Mouse (Mus musculus) forebrain, embryonic 14.5 days (tissue): ENCODE data around the gene Rab32. TPM values are rescaled to one million over a fixed set of nuclear protein-coding genes. Genes with fewer than 3 reads are reported as not detected.

Source experiments
- ATAC-seq: fragments of 200-750 bp; cut with Nextera tagmentation; 2 replicates; pipeline ENCODE4 v1.8.0; 2017; ENCODE audit warnings: mild to moderate bottlenecking, moderate library complexity
- DNase-seq: peaks from one replicate; pipeline ENCODE4 v3.0.0-alpha.2; 2015; ENCODE audit warnings: low spot score
- H3K27ac ChIP-seq: fragments of 300-500 bp; sonication (generic); 2 replicates; pipeline ENCODE4 v1.5.1; 2014; ENCODE audit warnings: low read depth, mild to moderate bottlenecking, control low read depth, low read length, moderate library complexity
- H3K27me3 ChIP-seq: fragments of 300-500 bp; sonication (generic); replicated peaks from 2 replicates; pipeline ENCODE4 v1.6.1; 2014; ENCODE audit warnings: low read length, control low read depth, mixed read lengths; ENCODE audit not compliant: control insufficient read depth, insufficient read depth
- H3K36me3 ChIP-seq: fragments of 300-500 bp; sonication (generic); 2 replicates; pipeline ENCODE4 v1.6.1; 2014; ENCODE audit warnings: low read length, control low read depth; ENCODE audit not compliant: control insufficient read depth, insufficient read depth
- H3K4me1 ChIP-seq: fragments of 300-500 bp; sonication (generic); 2 replicates; pipeline ENCODE4 v1.6.1; 2014; ENCODE audit warnings: antibody characterized with exemption, low read length, control low read depth; ENCODE audit not compliant: control insufficient read depth, insufficient read depth
- H3K4me2 ChIP-seq: fragments of 300-500 bp; sonication (generic); 2 replicates; pipeline ENCODE4 v1.6.1; 2014; ENCODE audit warnings: mild to moderate bottlenecking, control low read depth, low read length
- H3K4me3 ChIP-seq: fragments of 300-500 bp; sonication (generic); 2 replicates; pipeline ENCODE4 v1.5.1; 2014; ENCODE audit warnings: low read depth, low read length, control low read depth
- H3K9ac ChIP-seq: fragments of 300-500 bp; sonication (generic); 2 replicates; pipeline ENCODE4 v1.6.1; 2014; ENCODE audit warnings: mild to moderate bottlenecking, low read length, control low read depth, moderate library complexity
- H3K9me3 ChIP-seq: fragments of 300-500 bp; sonication (generic); replicated peaks from 2 replicates; pipeline ENCODE4 v1.6.1; 2016; ENCODE audit warnings: low read length, control low read depth, mixed read lengths; ENCODE audit not compliant: control insufficient read depth
- WGBS: fragments of 180-500 bp; shearing (Covaris S2); extraction: QIAGEN DNeasy Blood & Tissue Kit; methylation state at CpG from one replicate; pipeline ENCODE4 v1.1.7; 2014; 5-methylcytosine and 5-hydroxymethylcytosine counted together
- polyA plus RNA-seq: library from polyadenylated mRNA; unstranded; fragments of >200 nt; fragmentation: Nextera tagmentation; extraction: Ambion mirVana; gene quantifications from 2 replicates; pipeline ENCODE4 v1.2.1, GENCODE M21; 2014

Rab32 gene
- polyA plus RNA-seq, 1 experiment from 2014 or later: 5.3 TPM

DNA sequence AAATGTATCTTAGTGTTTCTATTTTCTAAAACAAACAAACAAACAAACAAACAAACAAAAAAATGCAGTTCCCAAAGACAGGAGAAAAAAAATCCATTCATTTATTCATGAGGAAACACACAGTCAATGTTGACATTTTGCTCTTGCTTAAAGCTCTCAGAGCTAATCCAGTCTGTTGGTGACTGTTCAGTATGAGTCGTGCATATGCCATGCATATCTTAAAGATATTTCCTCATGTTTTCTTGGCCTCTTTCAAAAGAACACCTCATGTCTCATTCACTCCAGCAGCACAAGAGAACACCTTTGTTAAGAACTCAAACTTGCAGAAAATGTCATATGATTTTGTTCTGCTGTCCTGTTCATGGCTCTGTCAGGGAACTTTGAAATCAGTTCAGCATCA lies 7.9 kb downstream of the Rab32 start:
- no peaks in the 10 kb centered on the region for H3K36me3 ChIP-seq
- ATAC-seq: no peak
- 89% methylated on average over 1 of the region's 1 CpGs for WGBS
- H3K9ac ChIP-seq: no peak overlapping the region
- no peak overlapping the region for H3K27ac ChIP-seq
- H3K4me3 ChIP-seq: no peak overlapping the region
- H3K9me3 ChIP-seq: no peaks in the 10 kb centered on the region
- H3K4me1 ChIP-seq: no peaks in the 10 kb centered on the region
- no peak overlapping the region for H3K4me2 ChIP-seq
- no peaks in the 10 kb centered on the region for H3K27me3 ChIP-seq
- DNase-seq: no peak

DNA sequence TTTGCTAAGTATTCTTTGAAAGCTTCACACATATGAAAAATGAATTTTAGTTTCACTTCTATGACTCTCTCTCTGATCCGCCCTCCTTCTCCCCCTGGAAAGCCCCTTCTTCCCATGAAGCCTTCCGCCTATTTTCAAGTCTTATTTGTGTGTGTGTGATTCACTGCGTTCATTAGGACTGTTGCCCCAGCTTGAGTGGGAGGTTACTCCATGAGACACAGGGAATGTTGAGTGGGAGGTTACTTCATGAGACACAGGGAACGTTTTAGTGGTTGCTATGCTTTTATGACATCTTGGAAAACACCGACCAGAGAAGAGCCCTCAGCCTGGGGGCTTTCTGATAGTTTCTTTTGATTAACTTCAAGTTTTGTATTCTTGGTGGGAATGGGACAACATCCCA lies 11.4 kb downstream of the Rab32 start:
- no peaks in the 10 kb centered on the region for H3K4me1 ChIP-seq
- H3K36me3 ChIP-seq: no peaks in the 10 kb centered on the region
- no peak overlapping the region for H3K4me3 ChIP-seq
- no peaks in the 10 kb centered on the region for H3K27me3 ChIP-seq
- no peak overlapping the region for H3K4me2 ChIP-seq
- no peaks in the 10 kb centered on the region for H3K9me3 ChIP-seq
- no peak for ATAC-seq
- H3K27ac ChIP-seq: no peak overlapping the region
- WGBS: 82% methylated on average over 5 of the region's 5 CpGs
- DNase-seq: no peak
- H3K9ac ChIP-seq: no peak overlapping the region

GRCm38 (mm10) chr10:10544955-10545354 lies 13.1 kb downstream of the Rab32 start:
- Histone ChIP-seq H3K4me2 (no peak overlapping the region), H3K36me3 (no peaks in the 10 kb centered on the region), H3K27me3 (no peaks in the 10 kb centered on the region), H3K9me3 (no peaks in the 10 kb centered on the region), H3K4me1 (no peaks in the 10 kb centered on the region), H3K27ac (no peak overlapping the region), H3K4me3 (no peak overlapping the region), H3K9ac (no peak overlapping the region)
- ATAC-seq: no peak
- 94% methylated on average over 3 of the region's 3 CpGs for WGBS
- DNase-seq: no peak

Other genes with a start within 250 kb of the Rab32 start
- 0.15 and 0.25 TPM in 2 replicates for gene Adgb, start 85.9 kb downstream of the Rab32 start, polyA plus RNA-seq
- gene Gm10944, start 123.1 kb upstream of the Rab32 start, polyA plus RNA-seq: not detected in 2 replicates